Mouse (Mus musculus) splenic B cell, adult 2 months (primary cell): ENCODE data around the gene Fyn.

Experiments
- DNase-seq: peaks from one replicate; pipeline ENCODE4 v3.0.0-alpha.2; 2011; ENCODE audit warnings: low read depth, low spot score
- H3K27me3 ChIP-seq: 2 replicates; pipeline ENCODE4 v1.6.1; 2012; ENCODE audit warnings: mild to moderate bottlenecking, low read length, moderate library complexity, mixed read lengths; ENCODE audit not compliant: control insufficient read depth, poor library complexity, insufficient read depth, severe bottlenecking
- H3K36me3 ChIP-seq: 2 replicates; pipeline ENCODE4 v1.6.1; 2012; ENCODE audit warnings: mild to moderate bottlenecking, low read length, moderate library complexity, mixed read lengths; ENCODE audit not compliant: control insufficient read depth, poor library complexity, insufficient read depth, severe bottlenecking

The Fyn gene

DNA sequence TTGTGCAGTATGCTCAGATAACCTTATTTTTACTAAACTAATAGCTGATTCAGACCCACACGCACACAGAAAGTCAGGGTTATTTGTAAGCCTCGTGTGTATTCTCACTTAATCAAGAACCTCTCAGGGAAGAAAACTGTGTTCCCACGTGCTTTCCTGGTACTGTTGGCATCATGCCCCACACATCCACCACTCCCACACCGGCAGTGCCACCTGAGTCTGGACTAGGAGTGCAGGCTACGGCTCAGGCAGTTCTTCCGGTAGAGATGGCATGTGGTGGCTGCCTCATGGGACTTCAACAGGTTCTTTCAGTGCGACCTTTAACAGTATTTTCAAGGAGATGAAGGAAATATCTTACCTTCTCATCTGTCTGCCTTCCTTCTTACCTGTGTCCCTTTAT, 104.3 kb downstream of the Fyn start:
- no peaks in the 10 kb centered on the region for H3K36me3 ChIP-seq
- H3K27me3 ChIP-seq, result no peaks in the 10 kb centered on the region
- no peak for DNase-seq

DNA sequence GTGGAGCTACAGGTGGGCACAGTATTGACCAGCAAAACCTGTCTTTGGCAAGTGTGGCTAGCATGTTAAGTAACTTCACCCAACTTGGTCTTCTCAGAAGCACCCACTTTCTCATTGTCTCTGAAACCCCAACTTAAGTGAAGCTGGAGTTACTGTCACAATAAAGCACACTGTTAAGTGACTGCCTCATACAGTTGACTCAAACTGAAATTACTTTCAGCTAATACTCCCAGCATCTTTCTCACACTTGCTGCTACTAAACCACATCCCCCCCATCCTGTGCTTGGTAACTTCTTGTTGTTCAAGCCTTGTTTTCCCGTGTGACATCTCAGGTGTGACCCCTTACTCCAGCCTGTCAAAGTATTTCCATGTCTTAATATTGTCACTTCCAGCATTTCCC, 110.7 kb downstream of the Fyn start:
- Histone ChIP-seq H3K36me3 (no peaks in the 10 kb centered on the region), H3K27me3 (no peaks in the 10 kb centered on the region)
- DNase-seq, result no peak

DNA sequence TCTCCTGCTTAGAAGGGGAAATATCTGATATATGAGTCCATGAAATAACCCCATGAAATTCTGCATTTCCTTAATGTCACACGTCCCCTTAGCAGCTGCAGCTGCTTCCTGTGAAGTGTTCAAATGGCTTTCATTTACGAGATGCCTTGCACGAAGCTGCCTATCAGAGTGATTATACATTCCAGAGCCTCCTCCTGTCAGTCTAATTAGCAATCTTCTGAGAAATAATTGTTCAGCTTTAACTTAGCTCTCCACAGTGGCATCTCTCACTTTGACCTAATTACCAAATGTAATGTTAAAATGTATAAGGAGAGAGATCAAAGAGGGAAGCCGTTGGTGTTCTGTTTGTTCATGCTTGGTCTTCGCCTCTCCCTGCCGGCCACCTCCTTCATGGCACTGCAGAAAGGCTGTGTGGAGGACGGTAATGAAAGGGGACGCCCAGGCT, 115.7 kb downstream of the Fyn start:
- DNase-seq, result no peak
- no peaks in the 10 kb centered on the region for H3K27me3 ChIP-seq
- no peaks in the 10 kb centered on the region for H3K36me3 ChIP-seq

DNA sequence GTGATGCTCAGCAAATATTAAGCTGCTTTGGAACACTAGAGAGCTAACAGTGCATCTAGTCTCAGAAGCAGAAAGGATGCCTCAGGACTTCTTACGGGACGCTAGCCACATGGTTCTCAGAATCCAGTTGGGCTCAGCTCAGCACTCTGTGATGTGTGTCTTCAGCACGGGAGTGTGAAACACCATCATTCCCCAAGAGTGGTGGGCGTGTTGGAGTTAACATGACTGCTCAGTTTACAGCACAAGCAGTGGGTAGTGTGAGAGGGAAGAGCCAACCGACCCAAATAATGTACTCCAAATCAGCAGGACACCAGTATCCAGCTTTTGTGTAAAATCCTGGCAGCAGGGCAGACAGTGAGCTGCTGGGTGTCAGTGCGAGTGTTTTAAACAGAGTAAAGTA, 116.2 kb downstream of the Fyn start:
- DNase-seq, result no peak

DNA sequence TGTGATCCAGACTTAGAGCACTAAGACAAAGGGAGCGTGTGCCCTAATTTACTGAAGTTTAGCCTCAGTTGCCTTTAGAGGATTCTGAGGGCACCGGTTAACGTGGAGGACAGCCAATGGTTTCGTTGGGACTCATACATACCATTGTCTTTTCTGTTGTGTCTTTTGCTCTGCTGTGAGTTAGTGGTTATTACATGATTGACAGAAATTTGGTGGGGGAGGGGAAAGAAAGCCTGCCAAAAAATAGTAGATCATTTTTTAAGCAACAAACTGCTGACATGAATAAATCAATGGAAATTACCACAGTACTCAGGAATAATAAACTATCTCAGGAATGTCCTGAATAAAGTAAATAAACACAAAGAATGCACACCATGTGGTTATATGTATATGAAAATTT, 117.3 kb downstream of the Fyn start:
- Histone ChIP-seq H3K27me3 (no peaks in the 10 kb centered on the region), H3K36me3 (no peaks in the 10 kb centered on the region)
- DNase-seq, result no peak

More for the DNA sequence above, 116.2 kb downstream of the Fyn start:
- Histone ChIP-seq H3K36me3 (no peaks in the 10 kb centered on the region), H3K27me3 (no peaks in the 10 kb centered on the region)

DNA sequence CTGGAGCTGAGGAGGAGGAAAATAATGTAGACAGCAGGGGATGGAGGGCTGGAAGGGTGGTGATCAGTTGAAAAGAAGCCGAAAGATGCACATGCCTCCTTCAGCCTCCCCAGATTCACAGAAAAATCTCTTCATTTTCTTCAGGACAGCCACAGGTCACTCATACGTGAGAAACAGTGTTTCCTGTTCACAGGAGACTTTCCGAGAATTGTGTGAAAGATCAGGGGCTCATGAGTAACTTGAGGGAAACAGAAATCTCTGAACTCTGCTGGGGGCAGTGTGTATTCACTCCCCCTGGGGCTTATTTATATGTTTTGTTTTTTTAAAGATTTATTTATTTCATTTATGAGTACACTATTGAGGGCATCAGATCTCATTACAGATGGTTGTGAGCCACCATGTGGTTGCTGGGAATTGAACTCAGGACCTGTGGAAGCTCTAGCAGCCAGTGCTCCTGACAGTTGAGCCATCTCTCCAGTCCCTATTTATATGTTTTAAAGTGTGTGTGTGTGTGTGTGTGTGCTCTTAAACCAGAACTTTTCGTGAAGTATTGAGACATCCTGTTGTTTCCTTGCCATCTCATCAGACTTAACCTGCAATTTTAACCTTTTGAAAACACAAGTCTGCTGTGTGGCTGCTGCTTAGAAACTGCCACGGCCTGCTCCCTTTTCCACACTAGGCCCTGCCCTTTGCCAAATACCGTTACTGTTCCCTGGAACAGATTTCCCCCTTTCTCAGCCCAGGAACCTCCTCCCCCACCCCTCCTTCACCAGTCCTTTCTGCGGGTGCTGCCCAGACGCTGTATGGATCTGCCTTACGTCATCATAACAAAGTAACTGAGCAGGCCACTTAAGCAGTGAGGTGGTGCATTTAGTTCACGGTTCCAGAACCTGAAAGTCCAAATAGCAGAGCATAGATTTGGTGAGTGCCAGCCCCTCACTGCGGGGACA, 118.1 kb downstream of the Fyn start:
- no peak for DNase-seq
- Histone ChIP-seq H3K27me3 (no peaks in the 10 kb centered on the region), H3K36me3 (no peaks in the 10 kb centered on the region)

DNA sequence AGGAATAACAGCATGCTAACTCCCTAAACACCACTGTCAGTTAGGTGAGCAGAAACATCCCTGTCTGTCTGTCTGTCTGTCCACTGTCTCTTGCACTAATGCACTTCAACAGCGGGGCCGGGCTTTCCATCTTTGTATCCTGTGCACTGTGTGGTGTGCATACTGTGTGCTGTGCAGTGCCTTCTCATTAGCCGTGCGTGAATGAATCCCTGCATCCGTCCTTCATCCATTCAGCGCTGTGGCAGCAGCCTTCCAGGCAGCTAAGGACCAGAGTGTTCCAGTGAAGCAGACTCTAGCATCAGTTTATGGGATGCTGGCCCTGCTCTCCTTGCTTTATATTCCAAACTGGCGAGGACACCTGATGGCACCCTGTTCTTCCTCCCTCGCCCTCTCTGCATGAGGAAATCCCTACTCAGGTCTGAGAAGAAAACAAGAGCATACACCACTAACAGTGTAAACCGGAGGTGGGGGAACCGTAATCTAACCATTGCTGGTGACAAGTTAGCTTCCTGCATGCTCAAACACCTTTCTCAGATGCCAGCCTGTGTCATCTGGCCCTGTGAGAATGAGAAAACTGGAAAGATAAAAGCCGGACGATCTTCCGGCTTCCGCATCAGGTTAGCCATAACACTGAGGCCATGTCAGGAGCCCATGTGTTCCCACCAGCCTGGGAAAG, 119.2 kb downstream of the Fyn start:
- Histone ChIP-seq H3K27me3 (no peaks in the 10 kb centered on the region), H3K36me3 (no peaks in the 10 kb centered on the region)
- no peak for DNase-seq

DNA sequence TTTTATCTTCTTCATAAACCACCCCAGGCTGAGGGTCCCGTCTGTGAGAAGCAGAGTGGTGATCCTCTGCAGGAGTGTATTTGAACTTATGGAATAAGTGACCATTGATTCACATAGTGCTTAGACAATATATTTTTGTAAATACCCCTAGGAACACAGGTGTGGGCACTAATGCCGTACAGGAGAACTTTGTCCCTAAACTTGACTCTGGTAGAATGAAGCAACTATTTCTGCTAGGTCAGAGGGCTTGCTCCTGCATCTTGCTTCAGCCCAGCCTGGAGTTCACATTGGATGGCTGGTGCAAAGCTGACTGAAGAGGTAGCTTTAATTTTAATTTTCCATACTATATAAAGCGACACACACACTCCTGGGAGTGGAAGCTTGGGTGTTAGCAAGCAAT, 119.9 kb downstream of the Fyn start:
- Histone ChIP-seq H3K36me3 (no peaks in the 10 kb centered on the region), H3K27me3 (no peaks in the 10 kb centered on the region)
- DNase-seq, result no peak

DNA sequence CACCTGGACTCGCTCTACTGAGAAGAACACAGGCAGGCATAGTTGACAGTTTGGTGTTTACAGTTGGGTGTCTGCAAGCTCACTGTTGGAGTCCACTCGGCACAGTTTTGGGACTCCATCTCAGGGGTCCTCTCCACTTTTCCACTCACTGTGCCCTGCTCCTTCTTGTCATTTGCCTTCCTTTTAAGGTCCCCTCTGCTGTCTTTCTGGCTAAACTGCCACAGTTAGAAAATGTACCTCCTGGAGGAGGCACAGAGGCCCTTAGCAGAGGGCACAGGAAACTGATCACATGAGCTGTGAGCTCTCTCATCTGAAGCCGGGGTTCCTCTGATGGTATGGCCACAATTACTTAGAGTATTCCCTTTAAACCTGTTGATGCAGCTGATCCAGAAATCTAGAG, 120.3 kb downstream of the Fyn start:
- peak; percentile 39 for DNase-seq
- no peaks in the 10 kb centered on the region for H3K36me3 ChIP-seq
- no peaks in the 10 kb centered on the region for H3K27me3 ChIP-seq

DNA sequence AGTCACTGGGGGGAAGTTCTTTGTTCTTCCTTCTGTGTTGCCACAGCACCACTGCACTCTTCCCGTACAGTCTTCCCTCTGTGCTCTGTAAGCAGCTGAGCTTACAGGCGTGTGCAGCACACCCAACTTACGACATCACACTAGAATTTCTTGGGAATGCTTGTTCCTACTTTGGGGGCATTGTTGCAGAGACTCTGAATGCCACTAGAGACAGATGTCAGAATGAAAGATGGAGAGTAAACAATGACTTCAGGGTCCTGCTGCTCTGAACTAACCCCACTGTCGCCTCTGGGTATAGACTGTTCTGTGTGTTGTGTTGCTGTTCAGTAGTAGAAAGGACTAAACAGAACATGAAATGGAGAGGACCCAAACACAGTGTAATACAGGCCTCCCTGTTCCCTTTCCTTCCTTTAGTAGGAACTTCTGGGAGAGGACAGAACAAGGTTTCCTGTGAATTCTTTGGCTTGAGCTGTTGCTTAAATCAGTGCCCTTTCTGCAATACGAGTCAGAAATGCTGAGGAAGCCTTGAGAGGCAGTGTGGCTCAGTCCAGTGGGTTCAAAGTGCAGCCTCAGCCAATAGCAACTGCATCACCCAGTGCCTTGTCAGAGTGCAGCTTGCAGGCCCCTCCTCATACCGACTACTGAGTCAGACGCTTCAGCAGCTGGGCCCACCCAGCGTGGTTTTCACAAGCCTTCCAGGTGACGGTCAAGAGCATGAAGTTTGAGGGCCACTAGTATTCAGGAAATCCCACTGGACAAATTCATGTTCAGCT, 121.9 kb downstream of the Fyn start:
- no peaks in the 10 kb centered on the region for H3K27me3 ChIP-seq
- no peak for DNase-seq
- no peaks in the 10 kb centered on the region for H3K36me3 ChIP-seq

DNA sequence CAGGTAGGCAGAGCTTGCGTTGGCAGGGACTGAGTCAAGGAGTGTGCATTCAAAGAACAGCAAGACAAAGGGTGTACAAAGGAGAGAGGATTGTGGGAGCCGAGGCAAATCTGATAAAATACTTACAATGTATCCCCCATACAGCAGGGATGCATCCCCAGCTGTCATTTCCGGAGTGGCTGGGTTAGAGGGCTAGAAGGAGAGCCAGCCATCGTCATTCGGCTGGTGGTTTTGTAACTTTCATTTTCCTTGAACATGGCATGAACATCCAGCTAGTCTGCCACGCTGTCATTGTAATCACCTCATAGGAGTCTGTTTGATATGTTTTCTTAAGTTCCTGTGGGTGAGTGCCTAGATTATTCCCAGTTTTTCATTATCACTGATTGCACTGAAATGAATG, 123.5 kb downstream of the Fyn start:
- no peaks in the 10 kb centered on the region for H3K36me3 ChIP-seq
- DNase-seq, result no peak
- no peaks in the 10 kb centered on the region for H3K27me3 ChIP-seq

DNA sequence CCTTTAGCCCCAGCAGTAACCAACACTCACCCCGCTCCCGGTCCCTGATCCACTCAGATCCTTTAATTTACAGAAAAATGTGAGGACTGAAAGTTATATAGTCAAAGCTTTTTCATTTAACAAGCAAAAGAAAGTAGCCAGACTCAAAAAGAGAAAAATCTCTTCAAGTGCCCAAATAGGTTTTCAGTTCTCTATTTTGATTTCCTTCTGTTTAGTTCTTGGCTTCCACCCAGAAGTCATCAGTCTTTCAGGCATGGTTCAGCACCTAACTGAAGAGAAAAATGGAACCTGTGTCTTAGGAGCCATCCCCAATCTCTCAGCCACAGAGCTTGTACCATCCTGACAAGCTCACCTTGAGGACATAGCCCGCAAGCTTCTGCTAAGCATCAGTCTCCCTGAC, 124.4 kb downstream of the Fyn start:
- H3K27me3 ChIP-seq, result no peaks in the 10 kb centered on the region
- peak; percentile 67 for DNase-seq
- no peaks in the 10 kb centered on the region for H3K36me3 ChIP-seq

DNA sequence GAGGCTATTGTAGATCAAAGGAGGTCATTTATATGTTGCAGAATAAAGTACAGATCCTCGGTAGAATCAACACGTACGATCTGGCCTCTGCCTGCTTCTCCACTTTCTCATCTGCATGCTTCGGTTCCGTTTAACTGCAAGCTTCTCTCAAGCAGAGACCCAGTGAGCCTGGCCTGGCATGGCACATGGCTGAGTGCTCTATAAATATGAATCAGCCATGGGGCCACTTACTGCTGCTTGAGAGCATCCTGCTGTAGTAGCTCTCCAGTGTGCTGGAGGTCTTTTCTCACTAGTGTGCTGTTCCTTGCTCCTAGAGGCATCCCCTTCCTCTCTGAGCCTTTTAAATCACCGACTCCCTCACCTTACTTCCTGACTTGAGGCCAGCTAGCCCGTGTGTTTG, 130.0 kb downstream of the Fyn start:
- no peak for DNase-seq
- H3K36me3 ChIP-seq, result no peaks in the 10 kb centered on the region
- no peaks in the 10 kb centered on the region for H3K27me3 ChIP-seq

DNA sequence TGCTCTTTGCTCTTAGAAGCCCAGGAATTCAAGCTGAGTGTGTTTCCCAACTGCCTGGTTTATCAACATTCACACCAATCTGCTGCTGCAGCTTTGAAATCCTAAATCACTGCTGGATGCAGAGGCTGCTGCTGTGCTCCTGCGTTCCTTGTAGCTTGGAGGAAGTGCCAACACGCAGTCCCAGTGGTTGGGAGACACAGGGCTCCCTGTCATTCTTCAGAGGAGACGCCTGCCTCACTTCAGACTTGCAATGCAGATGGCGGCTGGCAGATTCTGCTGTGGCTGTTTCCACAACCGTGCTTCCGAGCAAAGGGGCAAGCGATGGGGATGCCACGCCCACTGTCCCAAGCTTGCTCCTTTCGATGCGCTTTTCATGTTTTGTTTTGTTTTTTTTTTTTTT, 132.9 kb downstream of the Fyn start:
- no peaks in the 10 kb centered on the region for H3K27me3 ChIP-seq
- no peak for DNase-seq

More for the DNA sequence above, 132.9 kb downstream of the Fyn start:
- H3K36me3 ChIP-seq, result no peaks in the 10 kb centered on the region
